Mouse (Mus musculus) retina, adult 2 months (tissue): ENCODE data around the gene Olfr670.
"Not testable (repeated sequence)": the region's sequence is repeated elsewhere in the genome, so short reads cannot be mapped to it uniquely, and the experiment has no call there.

Source experiments
- DNase-seq: peaks from one replicate; pipeline ENCODE4 v3.0.0-alpha.2; 2012; ENCODE audit warnings: low read depth, low spot score

Gene Olfr670

GRCm38 (mm10) chr7:104962520-104962919 lies at the start of gene Olfr670:
Gene Olfr670 (minus strand): TSS chr7:104962620.
- DNase-seq, result no peak

GRCm38 (mm10) chr7:105001929-105002328 lies 39.5 kb upstream of the Olfr670 start, which contains the start of gene Olfr672:
Gene Olfr672 (minus strand): TSS chr7:105002029.
- DNase-seq, result no peak

GRCm38 (mm10) chr7:104979026-104979425 lies 16.6 kb upstream of the Olfr670 start, which contains the start of gene Olfr671:
Gene Olfr671 (minus strand): TSS chr7:104979126.
- DNase-seq, result no peak

- DNase-seq, result not testable (repeated sequence)
Observed at GRCm38 (mm10) chr7:104972507-104972906, 10.1 kb upstream of the Olfr670 start.

DNA sequence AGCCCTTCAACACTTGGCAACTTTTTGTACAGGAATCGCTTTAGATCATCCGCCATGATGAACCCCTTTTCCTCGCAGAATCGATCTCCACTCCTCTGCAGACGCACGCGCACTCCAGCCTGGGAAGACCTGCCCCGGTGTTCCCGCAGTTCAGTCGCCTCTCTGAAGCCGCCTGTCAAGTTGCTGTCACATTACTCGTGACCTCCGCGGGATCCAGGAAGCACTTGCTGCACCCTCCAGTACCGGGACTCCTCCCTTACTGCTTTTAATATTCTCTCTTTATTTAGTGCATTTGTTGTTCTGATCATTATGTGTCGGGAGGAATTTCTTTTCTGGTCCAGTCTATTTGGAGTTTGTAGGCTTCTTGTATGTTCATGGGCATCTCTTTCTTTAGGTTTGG lies 12.2 kb downstream of the Olfr670 start:
- DNase-seq, result not testable (repeated sequence)

- no peak for DNase-seq
Observed at GRCm38 (mm10) chr7:104933940-104934339, 28.5 kb downstream of the Olfr670 start, which contains the start of gene Olfr669. Gene Olfr669 (plus strand): TSS chr7:104934240.

GRCm38 (mm10) chr7:104927957-104928356 lies 34.5 kb downstream of the Olfr670 start, which contains the start of gene Olfr668:
Gene Olfr668 (minus strand): TSS chr7:104928057.
- no peak for DNase-seq

DNA sequence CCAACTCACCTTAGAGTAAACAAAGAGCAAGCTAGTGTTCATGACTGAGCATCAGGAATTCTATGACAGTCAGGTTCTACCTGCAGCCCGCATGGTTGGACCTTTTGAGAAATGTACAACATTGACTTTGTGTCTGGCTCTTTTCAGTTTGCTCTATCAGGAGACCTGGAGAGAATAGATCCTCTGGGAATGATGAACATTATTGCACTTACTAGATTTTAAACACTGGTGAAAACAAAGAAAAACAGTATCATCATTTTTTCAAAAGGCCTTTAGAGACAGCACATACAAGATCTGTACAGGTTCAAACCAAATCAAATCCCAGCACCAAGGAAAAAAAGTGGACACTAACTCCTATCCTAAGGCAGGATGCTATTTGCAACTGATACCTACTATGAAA lies 41.0 kb downstream of the Olfr670 start, which contains the start of gene Olfr667:
TSS of gene Olfr667 (minus strand) at position 101 of the 400 bp plus-strand sequence.
- DNase-seq, result no peak
